Mouse (Mus musculus) ES-E14 (cell line): ENCODE measurements around the gene Hnrnpa1.

Experiments used
- CHD2 ChIP-seq: IDR thresholded peaks from 2 replicates; pipeline ENCODE4 v1.6.1; 2014; ENCODE audit warnings: mild to moderate bottlenecking, low read depth, low read length, inconsistent platforms
- HCFC1 ChIP-seq: IDR thresholded peaks from 2 replicates; pipeline ENCODE4 v1.6.1; 2012; ENCODE audit warnings: low read length, inconsistent platforms, borderline replicate concordance; ENCODE audit not compliant: insufficient read depth
- MAFK ChIP-seq: IDR thresholded peaks from 2 replicates; pipeline ENCODE4 v1.6.1; 2014; ENCODE audit warnings: mild to moderate bottlenecking, low read depth, low read length, inconsistent platforms; ENCODE audit not compliant: insufficient read depth
- ZC3H11A ChIP-seq: IDR thresholded peaks from 2 replicates; pipeline ENCODE4 v1.6.1; 2012; ENCODE audit warnings: low read depth, mild to moderate bottlenecking, inconsistent platforms, low read length, borderline replicate concordance
- ZNF384 ChIP-seq: IDR thresholded peaks from 2 replicates; pipeline ENCODE4 v1.6.1; 2012; ENCODE audit warnings: low read depth, low read length, inconsistent platforms

- TF ChIP-seq HCFC1 (no peak), ZNF384 (no peak), MAFK (no peak), ZC3H11A (no peak), CHD2 (no peak)
These were observed 40.7 kb downstream of the Hnrnpa1 start for GRCm38 (mm10) chr15:103280817-103281464.
